Mouse (Mus musculus) kidney, postnatal 14 days (tissue): ENCODE measurements around the gene Foxn2.
A peak's percentile ranks its signal among the peaks of the same experiment; 100 is the strongest.
"Not testable (repeated sequence)": the region's sequence is repeated elsewhere in the genome, so short reads cannot be mapped to it uniquely, and the experiment has no call there.

Experiments
- DNase-seq: peaks from one replicate; pipeline ENCODE4 v3.0.0; 2022; ENCODE audit warnings: mixed read lengths

Foxn2 gene

DNA sequence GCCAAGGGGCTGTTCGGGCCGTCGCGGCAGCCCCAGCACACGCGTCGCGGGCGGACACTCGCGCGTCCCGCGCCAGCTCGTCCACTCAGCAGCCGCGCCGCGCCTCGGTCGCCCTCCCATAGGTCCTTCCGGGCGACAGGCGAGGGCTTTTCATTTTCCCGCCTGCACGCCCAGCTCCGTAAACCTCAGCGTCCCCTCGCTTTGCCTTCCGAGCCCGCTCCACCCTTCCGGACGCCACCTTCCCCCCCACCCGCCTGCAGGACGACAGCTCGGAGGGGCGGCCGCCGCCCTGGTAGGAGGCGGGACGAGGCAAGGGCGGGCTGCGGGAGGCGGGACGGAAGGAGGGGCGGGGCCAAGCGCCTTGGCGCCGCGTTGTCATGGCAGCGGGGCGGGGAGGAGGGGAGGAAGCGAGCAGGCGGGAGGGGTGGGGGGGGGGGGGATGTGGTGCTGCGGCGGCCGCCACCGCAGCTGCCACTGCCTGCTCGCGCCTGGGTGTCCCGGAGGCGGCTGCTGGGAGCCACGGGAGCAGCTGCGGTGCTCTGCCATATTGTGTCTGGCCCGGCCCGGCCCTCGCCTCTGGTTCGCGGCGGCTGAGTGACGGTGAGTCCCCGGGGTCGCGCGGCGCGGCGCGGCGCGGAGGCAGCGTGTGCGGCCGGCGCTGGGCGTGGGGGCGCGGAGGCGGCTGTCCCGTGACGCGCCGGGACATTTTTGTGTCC, at the start of gene Foxn2:
Foxn2 (plus strand) TSS at position 427 of the 716 bp plus-strand sequence.
- peak; percentile 97 for DNase-seq

DNA sequence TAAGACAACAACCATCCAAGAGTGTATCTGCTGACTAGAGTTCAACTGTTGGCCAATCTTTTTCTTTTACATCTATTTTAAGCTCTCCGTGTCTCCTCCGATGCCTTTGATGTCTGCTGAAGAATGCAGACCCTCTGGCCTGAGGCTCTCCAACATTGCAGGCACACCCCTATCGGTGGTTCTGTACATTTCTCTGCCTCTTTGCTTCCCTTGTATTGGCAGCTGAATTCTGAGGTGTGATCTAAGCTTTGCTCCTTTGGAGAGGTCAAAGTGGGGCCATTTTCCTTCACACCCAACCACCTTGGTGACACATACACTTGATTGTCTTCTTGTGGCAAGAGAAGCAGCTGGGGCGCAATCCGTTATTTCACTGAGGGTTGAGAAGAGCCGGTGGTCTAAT, 43.0 kb upstream of the Foxn2 start:
- DNase-seq = no peak

DNA sequence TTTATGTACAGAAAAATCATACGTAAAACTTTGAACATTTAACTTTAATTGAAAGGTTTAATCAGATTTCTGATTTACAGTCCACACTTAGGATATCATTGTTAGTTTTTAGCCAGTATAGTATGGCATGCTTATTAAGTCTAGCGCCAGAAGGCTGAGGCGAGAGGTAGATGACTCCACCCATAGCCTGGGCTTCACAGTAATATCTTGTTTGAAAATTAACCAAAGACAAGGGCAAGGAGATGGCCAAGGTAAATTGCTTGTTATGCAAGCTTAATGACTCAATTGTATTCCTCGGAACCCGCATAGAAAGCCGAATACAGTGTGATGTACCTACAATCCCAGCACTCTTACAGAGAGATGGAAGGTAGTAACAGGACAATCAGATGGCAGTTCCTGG, 42.4 kb upstream of the Foxn2 start:
- no peak for DNase-seq

DNA sequence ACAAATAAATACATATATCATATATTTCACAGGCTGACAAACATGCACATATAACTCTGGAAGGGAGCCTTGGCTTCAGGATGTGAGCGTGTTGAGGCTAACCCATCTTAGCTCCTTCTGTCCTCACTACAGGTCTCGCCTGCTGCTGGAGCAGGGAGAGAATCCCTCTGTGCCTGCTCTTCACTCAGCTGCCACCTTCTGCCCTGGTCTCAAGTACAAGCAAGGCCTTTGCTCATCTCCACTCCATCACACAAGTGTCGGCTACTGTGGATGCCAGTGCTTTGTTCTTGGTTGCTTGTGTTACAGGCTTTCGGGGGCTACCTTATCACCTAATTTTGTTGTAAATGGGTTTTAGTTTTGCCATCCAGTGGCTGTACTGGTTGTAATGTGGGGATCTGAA, 41.7 kb upstream of the Foxn2 start:
- DNase-seq = no peak

DNA sequence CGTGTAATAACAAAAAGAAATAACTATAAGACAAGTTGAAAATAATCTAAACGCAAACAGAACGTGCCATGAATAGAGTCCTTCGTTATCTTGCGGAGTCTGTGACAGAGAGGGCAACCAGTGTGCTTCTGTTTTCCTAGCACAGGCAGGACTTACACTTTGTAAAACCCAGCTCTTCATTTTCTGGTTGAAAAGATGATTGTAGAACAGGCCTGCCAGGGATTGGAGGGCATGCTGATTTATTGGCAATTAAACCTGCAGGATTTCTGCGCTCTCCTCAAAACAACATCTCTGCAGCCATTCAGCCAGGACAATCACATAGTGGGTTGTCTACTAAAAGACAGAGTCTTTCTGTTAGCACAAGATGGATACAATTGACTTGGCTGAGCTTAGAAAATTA, 40.4 kb upstream of the Foxn2 start:
- DNase-seq = no peak

DNA sequence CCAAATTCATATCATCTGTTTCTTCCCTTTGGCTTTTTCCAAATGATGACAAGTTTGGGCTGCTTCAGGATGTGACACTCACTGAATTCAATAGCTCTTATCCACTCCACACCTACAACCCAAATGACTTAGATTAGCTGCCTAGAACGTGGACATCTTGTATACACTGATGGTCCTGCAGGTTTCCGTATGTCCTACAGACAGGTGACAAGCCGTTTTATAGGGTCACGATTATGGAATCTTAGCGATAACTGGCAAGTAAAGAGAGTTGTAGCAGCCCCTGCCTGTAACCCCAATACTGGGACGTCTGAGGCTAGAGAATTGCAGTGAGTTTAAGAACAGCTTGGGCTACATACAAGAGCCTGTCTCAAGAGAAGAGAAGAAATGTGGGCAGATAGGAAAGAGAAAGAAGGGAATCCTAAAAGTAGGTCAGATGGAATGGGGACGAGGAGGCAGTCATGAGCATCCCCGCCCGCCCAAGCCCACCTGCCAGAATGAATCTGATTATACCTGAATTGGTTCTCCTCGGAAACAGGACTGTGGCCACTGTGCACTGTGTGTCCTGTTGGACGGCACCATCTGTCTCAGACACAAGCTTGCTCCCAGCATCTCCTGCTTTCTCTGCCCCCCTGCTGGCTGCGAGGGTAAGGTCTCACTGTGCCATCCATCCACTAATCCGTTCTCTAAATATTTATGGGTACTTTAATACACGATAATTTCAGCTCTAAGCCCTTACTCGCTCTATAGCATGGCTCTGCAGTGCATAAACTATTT, 39.6 kb upstream of the Foxn2 start:
- DNase-seq = no peak

DNA sequence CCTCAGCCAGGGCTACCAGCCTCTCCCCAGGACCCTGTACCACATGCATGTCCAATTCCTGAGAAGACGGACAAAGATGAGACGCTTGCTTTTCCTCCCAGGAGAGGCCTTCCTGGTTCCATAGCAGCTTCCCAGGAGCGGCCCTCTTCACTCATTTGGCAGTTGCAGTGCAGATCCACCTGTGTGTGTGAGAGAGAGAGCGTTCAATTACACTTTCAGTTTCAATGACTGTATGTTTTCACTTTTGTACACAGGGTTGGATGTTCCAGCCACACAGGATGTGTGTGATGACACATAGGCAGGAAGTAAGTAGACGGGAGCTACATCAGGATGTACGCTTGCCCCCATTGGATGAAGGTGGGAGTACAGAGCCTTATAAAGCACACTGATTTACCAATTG, 37.2 kb upstream of the Foxn2 start:
- no peak for DNase-seq

DNA sequence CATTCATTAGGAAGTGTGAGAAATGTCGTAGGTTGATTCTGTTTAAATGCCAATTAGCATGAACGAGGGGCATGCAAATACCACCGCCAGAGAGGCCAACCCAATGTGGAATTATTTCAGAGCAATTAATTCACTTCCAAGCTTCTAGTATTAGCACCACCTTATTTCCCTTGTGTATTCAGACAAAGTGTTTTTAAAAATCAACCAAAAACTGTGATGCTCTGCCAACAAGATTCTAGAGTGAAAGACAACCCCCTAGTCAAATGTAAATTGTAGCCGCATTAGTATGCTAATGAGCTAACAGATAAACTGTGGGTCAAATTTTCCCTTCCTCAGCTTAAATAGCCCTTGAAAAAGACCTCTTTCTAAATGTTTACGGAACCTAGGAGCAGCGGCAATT, 36.0 kb upstream of the Foxn2 start:
- DNase-seq = no peak

DNA sequence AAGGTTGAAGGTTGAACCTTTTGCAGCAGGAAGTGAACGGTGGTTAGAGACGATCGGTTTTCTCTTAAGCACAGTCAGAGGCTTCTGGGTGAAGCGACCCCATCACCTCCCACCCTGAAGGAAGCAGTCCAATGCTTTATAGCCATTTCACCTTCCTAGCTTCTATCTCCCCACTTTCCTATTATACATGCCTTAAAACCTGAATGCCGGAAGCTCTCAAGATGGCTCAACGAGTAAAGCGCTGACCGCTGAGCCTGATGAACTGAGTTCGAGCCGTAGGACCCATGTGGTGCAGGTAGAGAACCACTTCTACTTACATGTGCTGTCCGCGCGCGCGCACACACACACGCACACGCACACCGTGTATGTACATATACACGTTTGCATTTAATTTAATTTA, 35.4 kb upstream of the Foxn2 start:
- no peak for DNase-seq

DNA sequence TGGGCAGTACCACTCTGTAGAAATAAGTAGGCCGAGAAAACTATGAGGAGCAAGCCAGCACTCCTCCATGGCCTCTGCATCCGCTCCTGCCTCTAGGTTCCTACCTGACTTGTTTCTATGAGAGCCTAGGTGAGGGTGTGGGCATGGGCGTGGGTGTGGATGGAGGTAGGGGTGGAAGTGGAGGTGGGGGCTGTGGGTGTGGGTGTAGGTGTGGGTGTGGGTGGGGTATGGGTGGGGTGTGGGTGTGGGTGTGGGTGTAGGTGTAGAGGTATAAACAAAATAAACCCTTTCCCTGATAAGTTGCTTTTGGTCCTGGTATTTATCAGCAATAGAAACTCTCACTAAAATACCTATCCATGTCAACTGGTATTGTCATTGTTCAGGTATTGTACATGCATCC, 30.8 kb upstream of the Foxn2 start:
- no peak for DNase-seq

DNA sequence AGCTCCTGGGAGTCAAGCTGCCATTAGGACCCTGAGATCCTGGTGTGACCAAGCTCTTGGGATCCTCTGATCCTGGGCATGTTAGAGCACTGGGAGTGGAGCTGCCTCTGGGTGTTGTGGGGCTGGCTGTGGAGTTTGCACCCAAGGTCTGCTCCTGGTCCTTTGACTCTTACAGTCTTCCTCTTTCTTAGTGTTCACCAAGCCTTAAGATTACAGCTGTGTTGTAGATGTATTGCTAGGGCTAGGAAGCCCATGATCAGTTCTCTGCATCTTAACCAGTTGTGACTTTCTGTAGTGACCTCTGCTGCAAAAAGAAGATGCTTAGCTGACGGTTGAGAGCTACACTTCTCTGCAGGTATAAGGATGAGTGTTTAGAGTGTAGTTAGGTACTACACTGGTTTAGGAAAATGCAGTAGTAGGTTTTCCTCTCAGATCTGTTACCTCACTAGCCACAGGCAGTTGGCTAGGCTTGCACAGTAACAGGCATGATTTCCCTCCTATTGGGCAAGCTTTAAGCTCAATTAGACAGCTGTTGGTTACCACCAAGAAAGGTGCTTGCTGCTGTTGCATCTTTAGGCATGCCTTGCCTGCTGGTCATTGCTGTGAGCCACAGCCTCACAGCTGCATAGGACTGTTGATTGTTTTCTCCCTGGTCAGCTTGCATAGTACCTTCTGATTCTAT, 27.2 kb upstream of the Foxn2 start:
- DNase-seq = no peak

DNA sequence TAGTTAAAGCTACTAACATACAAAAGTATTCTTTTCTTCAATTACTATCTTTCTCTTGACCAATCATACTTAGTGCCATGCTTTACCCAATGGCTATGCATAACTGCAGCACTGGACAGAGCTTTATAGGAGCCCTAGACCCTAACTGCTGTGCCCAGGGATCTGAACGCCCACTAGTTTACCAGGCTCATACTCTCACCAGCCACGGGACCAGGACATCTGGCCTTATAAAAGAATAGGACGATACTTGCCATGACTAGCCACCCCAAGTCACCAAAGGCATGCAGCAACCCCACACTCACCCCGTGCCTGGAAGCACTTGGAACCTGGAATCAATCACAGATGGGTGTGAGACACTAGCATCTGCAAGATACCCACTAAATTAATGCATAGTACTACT, 20.1 kb upstream of the Foxn2 start:
- DNase-seq = no peak

DNA sequence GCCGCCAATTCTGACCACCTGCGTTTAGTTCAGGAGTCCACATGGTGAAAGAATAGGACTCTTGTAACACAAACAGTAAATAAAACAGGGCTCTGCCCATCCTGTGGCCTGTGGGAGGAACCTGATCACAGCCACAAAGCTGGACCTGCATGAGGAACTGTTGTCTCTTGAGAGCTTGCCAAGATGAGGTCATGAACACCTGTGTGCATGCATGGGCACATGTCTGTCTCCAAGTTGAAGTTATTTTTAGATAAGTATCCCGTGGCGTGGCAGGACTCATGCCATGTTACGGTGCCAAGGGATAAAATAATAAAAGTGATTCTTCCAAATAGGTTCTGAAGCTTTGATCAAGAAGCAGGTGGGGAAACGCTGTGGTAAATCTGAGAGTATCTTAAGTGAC, 19.3 kb upstream of the Foxn2 start:
- no peak for DNase-seq

DNA sequence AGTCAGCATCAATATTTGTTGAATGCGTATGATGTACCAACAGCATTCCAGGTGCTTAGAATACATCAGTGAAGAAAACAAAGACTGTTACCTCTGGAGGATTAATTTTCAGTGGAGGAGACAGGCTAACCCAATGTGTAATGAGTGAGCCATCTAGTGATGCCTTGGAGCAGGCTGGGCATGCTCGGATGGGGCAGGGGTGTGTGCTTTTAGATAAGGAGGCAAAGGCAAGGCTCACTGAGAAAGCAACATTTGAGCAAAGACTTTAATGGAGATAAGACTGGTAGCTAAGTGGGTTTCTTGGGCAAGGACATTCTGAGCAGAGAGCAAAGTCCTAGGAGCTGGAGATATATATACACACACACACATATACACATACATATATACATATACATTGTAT, 9.8 kb upstream of the Foxn2 start:
- DNase-seq = no peak

DNA sequence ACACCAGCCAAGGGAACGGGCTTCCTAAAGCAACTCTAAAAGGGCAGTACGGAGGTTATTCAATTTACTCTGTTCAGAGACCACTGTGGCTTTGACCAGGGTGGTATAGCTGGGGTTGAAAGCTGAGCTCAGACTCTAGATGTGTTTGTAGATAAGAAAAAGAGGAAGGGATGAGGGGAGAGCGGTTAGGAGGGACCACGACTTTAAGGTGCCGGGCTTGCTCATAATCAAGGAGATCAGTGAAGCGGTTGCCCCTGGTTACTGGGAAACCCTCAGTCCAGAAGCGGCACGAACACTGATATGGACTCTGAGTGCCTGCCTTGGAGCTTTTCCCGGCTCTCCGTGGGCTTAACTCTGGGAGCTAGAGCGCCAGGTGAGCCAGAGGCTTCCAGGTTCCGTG, 9.0 kb upstream of the Foxn2 start:
- no peak for DNase-seq

DNA sequence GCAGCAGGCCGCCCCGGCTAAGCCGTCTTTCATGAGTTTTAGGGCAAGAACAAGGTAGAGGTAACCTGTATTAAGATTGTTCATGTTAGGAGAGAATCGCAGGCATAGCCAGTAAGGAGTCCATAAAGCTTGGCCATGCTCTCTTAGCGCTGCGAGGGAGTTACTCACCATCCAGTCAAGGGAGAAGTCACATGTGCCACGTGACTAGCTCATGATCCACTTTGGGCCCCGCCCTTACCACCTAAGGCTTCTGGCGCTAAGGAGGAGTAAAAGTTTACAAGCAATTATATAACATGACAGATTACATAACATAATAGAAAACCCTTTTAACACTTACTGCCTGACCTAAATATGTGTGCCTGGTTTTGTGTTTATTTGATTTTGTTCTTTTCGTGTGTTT, 8.5 kb upstream of the Foxn2 start:
- DNase-seq = no peak

DNA sequence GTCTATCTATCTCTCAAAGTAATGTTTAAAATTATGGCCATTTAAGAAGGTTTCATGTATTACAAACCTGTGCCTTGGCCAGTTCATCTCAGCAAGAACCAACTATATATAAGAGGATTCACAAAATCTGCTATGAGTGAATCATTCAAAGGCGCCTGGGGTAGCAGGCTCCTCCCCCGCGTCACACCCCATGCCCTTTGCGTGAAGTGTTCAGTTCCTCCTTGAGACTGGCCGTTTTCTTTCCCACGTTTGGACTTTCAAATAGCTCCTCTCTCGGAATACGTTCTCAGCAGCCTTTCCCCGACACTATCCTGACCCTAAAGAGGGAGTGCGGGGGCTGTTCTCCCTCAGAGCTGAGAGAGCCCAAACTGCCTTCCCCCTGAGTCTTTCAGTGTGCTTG, 5.2 kb upstream of the Foxn2 start:
- DNase-seq = no peak

DNA sequence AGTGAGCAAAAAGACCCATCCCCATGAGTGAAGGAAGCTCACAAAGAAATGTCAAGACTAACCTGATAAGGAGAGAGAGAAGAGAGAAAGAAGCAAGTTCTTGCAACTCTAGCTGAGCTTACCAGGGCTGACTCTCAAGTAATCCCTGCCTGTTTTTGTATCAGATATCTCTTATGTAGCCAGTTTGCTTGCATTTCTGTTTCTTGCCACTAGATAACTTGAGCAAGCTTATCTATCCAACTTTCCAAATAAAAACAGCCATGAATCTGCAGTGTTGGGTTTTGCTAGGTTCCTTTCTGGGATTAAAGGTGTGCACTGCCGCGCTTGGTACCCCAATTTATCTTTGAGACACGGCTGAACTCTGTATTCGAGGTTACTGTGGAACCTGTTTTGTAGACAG, 4.2 kb upstream of the Foxn2 start:
- DNase-seq = no peak

DNA sequence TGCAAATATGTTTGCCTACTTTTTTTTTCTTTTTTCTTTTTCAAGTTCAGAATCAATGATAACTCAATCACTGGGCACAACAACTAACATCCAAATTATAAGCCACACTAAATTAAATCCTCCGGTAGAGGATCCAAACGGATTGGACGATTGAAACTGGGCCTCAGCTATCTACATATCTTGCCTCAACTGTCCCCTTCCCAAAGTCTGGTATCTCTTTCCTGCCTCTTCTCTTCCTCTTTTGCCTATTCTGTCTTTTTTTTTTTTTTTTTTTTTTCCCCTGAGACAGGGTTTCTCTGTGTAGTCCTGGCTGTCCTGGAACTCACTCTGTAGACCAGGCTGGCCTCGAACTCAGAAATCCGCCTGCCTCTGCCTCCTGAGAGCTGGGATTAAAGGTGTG, 3.8 kb upstream of the Foxn2 start:
- DNase-seq = not testable (repeated sequence)

DNA sequence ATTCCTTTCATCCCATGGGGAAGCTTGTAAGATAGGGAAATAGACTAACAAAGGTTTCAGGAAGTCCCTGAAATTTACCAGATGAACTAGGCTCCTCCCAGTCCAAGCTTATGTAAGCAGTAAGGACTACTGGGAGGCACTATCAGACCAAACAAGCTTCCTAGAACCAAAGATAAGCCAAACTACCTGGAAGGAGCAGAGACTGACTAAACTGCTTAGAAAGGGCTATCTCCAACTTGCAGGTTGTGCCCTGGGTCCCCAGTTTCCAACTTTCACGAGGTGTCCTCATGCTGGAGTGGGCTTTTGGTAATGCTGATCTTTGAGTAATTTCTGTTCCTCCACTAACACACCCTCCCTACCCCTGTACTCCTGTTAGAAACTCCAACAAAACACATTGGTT, 3.1 kb upstream of the Foxn2 start:
- DNase-seq = no peak

DNA sequence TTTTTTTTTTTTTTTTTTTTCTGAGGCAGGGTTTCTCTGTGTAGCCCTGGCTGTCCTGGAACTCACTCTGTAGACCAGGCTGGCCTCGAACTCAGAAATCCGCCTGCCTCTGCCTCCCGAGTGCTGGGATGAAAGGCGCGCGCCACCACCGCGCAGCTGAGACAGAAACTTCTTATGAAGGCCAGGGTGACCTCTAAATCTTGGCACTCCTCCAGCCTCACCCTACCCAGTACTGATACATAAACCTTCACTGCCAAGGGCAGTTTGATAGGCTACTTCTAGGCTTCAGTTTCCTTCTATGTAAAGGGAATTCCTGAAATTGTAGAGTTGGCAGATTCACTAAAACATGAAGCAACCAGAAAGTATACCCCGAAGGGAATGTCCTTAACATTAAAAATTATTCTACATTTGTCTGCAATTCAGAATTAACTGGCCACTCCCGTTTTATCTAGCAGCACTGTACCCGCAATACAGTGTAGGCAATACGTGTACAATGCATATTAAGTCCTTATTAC, 918 bp upstream of the Foxn2 start:
- peak; percentile 18 for DNase-seq

DNA sequence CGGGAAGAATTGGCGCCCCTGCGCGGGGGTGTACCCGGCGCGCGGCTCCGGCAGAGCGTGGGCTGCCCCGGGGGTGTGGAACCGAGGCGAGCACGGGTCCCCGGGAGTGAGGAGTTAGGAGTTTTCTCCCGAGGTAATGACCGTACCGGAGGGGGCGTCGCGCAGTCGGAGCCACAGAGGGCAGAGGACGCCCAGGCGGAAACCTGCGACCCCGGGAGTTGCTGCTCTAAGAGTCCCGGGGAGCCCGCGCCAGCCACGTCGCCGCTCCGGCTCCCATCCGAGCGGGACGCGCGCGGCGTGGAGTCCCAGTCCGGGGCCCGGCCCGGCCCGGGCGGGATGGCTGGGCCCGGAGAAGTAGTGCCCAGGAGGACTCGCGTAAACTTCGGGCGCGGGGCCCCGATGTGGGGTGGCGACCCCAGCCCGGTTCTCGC, 505 bp downstream of the Foxn2 start:
- DNase-seq = no peak

DNA sequence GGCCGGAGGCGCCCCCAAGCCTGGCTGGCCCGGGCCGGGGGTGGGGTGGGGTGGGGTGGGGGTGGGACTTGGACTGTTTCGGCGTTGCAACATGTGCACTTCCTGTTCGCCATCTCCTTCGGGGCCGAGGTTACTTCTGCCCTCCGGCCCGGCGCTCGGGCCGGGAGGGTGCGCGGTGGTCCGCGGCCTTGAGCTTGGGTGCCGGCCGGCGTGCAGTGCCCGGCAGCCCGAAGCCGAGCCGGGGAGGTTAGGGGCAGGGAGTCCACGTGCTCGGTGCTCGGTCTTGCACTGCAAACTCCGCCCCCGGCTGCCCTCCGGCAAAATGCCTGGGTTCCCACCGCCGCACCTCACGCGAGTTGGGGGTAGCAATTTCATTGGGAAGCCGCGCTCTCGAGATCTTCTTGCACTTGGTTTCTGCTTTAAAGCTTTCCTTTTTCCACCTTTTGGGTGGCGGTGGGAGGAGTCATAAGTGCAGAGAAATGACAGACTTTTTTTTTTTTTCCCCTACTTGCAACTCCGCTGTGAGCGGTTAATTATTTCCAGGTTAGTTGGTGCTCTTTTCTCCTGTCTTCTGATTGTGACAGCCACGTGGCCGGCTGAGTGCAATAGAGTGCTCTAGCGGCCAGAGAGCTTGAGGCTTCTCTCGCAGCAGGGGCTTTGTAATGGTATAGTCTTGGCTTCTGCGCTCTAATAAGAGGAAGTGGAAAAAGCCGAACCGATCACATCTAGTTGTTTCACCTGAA, 1.1 kb downstream of the Foxn2 start:
- peak; percentile 85 for DNase-seq
